Mouse (Mus musculus) liver, embryonic 15.5 days (tissue): ENCODE measurements around the gene Vegfb. TPM values are rescaled to one million over a fixed set of nuclear protein-coding genes. Genes with fewer than 3 reads are reported as not detected.
A peak's percentile ranks its signal among the peaks of the same experiment; 100 is the strongest.

Experiments used
- ATAC-seq: fragments of 200-750 bp; cut with Nextera tagmentation; 2 replicates; pipeline ENCODE4 v1.8.0; 2017; ENCODE audit warnings: moderate number of reproducible peaks, mild to moderate bottlenecking, moderate library complexity; ENCODE audit not compliant: insufficient read depth
- H3K27ac ChIP-seq: fragments of 300-500 bp; sonication (generic); replicated peaks from 2 replicates; pipeline ENCODE4 v1.5.1; 2015; ENCODE audit warnings: mild to moderate bottlenecking, inconsistent platforms
- H3K27me3 ChIP-seq: fragments of 300-500 bp; sonication (generic); 2 replicates; pipeline ENCODE4 v1.6.1; 2015; ENCODE audit warnings: mild to moderate bottlenecking, inconsistent platforms
- H3K36me3 ChIP-seq: fragments of 300-500 bp; sonication (generic); replicated peaks from 2 replicates; pipeline ENCODE4 v1.6.1; 2015; ENCODE audit warnings: moderate library complexity, mild to moderate bottlenecking, inconsistent platforms
- H3K4me1 ChIP-seq: fragments of 300-500 bp; sonication (generic); replicated peaks from 2 replicates; pipeline ENCODE4 v1.6.1; 2015; ENCODE audit warnings: inconsistent platforms
- H3K4me2 ChIP-seq: fragments of 300-500 bp; sonication (generic); 2 replicates; pipeline ENCODE4 v1.6.1; 2015; ENCODE audit warnings: moderate library complexity, mild to moderate bottlenecking, inconsistent platforms
- H3K4me3 ChIP-seq: fragments of 300-500 bp; sonication (generic); replicated peaks from 2 replicates; pipeline ENCODE4 v1.5.1; 2015; ENCODE audit warnings: mild to moderate bottlenecking, inconsistent platforms
- H3K9ac ChIP-seq: fragments of 300-500 bp; sonication (generic); 2 replicates; pipeline ENCODE4 v1.6.1; 2015; ENCODE audit warnings: moderate library complexity, mild to moderate bottlenecking, inconsistent platforms
- H3K9me3 ChIP-seq: fragments of 300-500 bp; sonication (generic); replicated peaks from 2 replicates; pipeline ENCODE4 v1.6.1; 2016; ENCODE audit warnings: inconsistent platforms
- WGBS: fragments of 180-500 bp; shearing (Covaris S2); methylation state at CpG from one replicate; pipeline ENCODE4 v1.1.7; 2015; ENCODE audit warnings: mixed read lengths; ENCODE audit not compliant: insufficient replicate concordance; 5-methylcytosine and 5-hydroxymethylcytosine counted together
- polyA plus RNA-seq: library from polyadenylated mRNA; unstranded; fragments of >200 nt; fragmentation: Nextera tagmentation; extraction: Ambion mirVana; gene quantifications from 2 replicates; pipeline ENCODE4 v1.2.1, GENCODE M21; 2015

The Vegfb gene
- polyA plus RNA-seq, 1 experiment from 2014 or later, result 15.6 TPM

DNA sequence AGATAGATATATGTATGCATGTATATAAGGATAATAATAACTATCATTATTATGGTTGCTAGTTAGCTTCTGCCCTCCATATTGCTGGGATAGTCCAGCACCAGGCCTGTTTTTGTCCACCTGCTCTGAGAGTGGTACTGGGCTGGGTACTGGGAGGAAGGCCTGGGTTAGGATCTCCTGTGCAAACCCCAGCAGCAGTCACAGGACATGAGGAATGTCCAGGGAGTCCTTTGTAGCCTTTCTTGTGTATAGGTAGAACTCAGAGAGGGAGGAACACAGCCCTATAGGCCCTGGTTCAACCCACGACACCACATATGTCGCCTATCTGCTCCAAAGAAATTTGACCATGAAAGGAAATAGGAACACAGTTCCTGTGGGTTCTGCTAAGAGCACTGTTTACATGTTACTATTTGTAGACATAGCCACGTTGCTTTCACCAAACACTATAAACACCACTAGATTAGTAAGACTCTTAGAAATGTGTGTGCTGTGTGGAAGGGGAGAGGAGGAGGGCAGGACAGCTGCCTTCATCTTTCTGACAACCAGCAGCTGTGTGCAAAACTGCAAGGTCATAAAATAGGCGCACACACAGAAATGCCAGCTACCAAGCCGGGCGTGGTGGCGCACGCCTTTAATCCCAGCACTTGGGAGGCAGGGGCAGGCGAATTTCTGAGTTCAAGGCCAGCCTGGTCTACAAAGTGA lies 19.6 kb upstream of the Vegfb start:
- peaks cover 67% of the 10 kb centered on the region for H3K36me3 ChIP-seq
- no peaks in the 10 kb centered on the region for H3K9me3 ChIP-seq
- H3K4me2 ChIP-seq, result no peak overlapping the region
- 83% methylated on average over 9 of the region's 9 CpGs for WGBS
- no peak for ATAC-seq
- H3K4me3 ChIP-seq, result no peak overlapping the region
- no peaks in the 10 kb centered on the region for H3K27me3 ChIP-seq
- no peak overlapping the region for H3K27ac ChIP-seq
- H3K4me1 ChIP-seq, result 0 out of 2 replicates have a peak, but pooled peaks cover 4% of the 10 kb centered on the region
- no peak overlapping the region for H3K9ac ChIP-seq

DNA sequence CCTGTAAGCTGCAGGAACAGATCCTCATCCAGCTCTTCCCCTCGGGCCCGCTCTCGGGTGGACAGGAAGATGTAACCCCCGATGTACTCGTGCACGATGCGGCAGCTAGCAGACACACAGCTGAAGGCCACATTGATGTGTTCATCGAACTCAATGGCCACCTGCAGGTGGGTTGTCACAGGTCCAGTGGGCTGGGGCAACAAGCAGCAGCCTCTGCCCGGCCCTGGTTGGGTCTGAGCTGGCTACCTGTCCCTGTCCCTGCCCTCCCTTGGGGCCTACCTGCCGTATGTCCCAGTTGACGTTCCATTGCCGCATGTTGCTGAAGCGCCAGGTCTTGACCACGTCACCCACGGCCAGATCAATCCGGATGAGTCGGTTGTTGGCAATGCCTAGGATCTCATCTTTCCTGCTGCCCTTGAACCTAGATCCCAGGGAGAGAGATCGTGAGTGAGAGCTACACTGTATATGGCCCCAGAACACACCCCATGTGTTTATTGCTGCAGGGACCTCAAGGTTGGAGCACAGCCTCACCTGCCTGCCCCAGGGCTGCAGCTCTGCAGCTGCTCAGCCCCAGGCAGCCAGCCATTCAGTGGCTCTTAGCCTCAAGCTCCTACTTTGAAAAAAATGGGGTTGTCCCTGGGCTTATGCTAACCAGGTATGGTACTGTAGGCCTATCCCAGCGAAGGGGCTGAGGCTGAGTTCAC lies 12.1 kb upstream of the Vegfb start:
- H3K27ac ChIP-seq, result no peak overlapping the region
- no peaks in the 10 kb centered on the region for H3K27me3 ChIP-seq
- WGBS, result 89% methylated on average over 19 of the region's 19 CpGs
- peaks cover 68% of the 10 kb centered on the region for H3K36me3 ChIP-seq
- no peak overlapping the region for H3K4me2 ChIP-seq
- no peak for ATAC-seq
- no peak overlapping the region for H3K9ac ChIP-seq
- peaks cover 27% of the 10 kb centered on the region for H3K4me1 ChIP-seq
- H3K9me3 ChIP-seq, result no peaks in the 10 kb centered on the region
- H3K4me3 ChIP-seq, result no peak overlapping the region

GRCm38 (mm10) chr19:6997721-6998290 lies 10.4 kb upstream of the Vegfb start:
- WGBS, result 76% methylated on average over 9 of the region's 9 CpGs
- no peak overlapping the region for H3K4me3 ChIP-seq
- no peak overlapping the region for H3K27ac ChIP-seq
- H3K4me2 ChIP-seq, result no peak overlapping the region
- no peak for ATAC-seq
- H3K9ac ChIP-seq, result no peak overlapping the region
- H3K36me3 ChIP-seq, result peaks cover 55% of the 10 kb centered on the region
- H3K4me1 ChIP-seq, result peaks cover 38% of the 10 kb centered on the region
- no peaks in the 10 kb centered on the region for H3K27me3 ChIP-seq
- H3K9me3 ChIP-seq, result no peaks in the 10 kb centered on the region

GRCm38 (mm10) chr19:6996006-6996405 lies 8.6 kb upstream of the Vegfb start, which contains the start of the genes Nudt22 and Trpt1:
Gene Nudt22, minus strand, starts transcription at chr19:6996117.
Gene Trpt1, plus strand, starts transcription at chr19:6996131.
- H3K27ac ChIP-seq, result peak within 1 kb of the TSS; percentile 67
- WGBS, result under 1% methylated on average over 24 of the region's 24 CpGs
- peaks cover 49% of the 10 kb centered on the region for H3K4me1 ChIP-seq
- H3K27me3 ChIP-seq, result no peaks in the 10 kb centered on the region
- H3K4me3 ChIP-seq, result peak within 1 kb of the TSS; percentile 67
- peak within 1 kb of the TSS; percentile 67 for H3K9ac ChIP-seq
- peak within 1 kb of the TSS; percentile 92 for H3K4me2 ChIP-seq
- no peaks in the 10 kb centered on the region for H3K9me3 ChIP-seq
- ATAC-seq, result peak; percentile 63
- peaks cover 37% of the 10 kb centered on the region for H3K36me3 ChIP-seq

GRCm38 (mm10) chr19:6995255-6995991 lies 8.0 kb upstream of the Vegfb start:
- peaks cover 31% of the 10 kb centered on the region for H3K36me3 ChIP-seq
- no peak for ATAC-seq
- peak overlapping the region; percentile 67 for H3K27ac ChIP-seq

DNA sequence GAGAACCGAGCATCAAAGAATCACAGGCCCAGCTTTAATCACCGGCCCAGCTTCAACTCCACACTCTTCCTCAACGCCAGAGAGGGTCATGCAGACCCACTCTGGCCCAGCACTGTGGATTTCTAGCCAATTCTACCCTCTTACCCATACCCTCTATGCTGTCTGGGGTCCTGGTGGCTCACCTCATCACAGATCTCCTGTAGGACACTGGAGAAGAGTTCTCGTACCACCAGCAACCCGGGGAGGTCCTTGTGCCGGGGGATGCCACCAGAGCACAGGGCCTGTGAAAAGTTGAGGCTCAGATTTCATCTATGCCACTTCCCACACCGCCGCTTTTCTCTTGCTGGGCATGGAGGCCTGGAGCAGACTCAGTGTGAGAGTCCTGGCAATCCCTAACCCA lies 7.0 kb upstream of the Vegfb start:
- Histone ChIP-seq H3K36me3 (peaks cover 22% of the 10 kb centered on the region), H3K27ac (no peak overlapping the region), H3K4me2 (peak overlapping the region; percentile 92), H3K4me1 (peaks cover 54% of the 10 kb centered on the region), H3K9me3 (no peaks in the 10 kb centered on the region), H3K9ac (0 out of 2 replicates have a peak overlapping the region, but pooled peaks have one; percentile 67), H3K27me3 (no peaks in the 10 kb centered on the region), H3K4me3 (no peak overlapping the region)
- ATAC-seq, result no peak
- 82% methylated on average over 8 of the region's 8 CpGs for WGBS

More at GRCm38 (mm10) chr19:6995255-6995991, 8.0 kb upstream of the Vegfb start:
- H3K4me2 ChIP-seq, result peak overlapping the region; percentile 92
- WGBS, result 46% methylated on average over 20 of the region's 21 CpGs
- H3K9me3 ChIP-seq, result no peaks in the 10 kb centered on the region
- peak overlapping the region; percentile 67 for H3K9ac ChIP-seq
- H3K4me3 ChIP-seq, result peak overlapping the region; percentile 67
- H3K27me3 ChIP-seq, result no peaks in the 10 kb centered on the region
- H3K4me1 ChIP-seq, result peaks cover 49% of the 10 kb centered on the region

GRCm38 (mm10) chr19:6994002-6994401 lies 6.6 kb upstream of the Vegfb start:
- Histone ChIP-seq H3K36me3 (peaks cover 17% of the 10 kb centered on the region), H3K4me3 (no peak overlapping the region), H3K27me3 (no peaks in the 10 kb centered on the region), H3K27ac (no peak overlapping the region), H3K4me1 (peaks cover 54% of the 10 kb centered on the region), H3K4me2 (no peak overlapping the region), H3K9me3 (no peaks in the 10 kb centered on the region), H3K9ac (no peak overlapping the region)
- no peak for ATAC-seq
- WGBS, result 79% methylated on average over 8 of the region's 8 CpGs

DNA sequence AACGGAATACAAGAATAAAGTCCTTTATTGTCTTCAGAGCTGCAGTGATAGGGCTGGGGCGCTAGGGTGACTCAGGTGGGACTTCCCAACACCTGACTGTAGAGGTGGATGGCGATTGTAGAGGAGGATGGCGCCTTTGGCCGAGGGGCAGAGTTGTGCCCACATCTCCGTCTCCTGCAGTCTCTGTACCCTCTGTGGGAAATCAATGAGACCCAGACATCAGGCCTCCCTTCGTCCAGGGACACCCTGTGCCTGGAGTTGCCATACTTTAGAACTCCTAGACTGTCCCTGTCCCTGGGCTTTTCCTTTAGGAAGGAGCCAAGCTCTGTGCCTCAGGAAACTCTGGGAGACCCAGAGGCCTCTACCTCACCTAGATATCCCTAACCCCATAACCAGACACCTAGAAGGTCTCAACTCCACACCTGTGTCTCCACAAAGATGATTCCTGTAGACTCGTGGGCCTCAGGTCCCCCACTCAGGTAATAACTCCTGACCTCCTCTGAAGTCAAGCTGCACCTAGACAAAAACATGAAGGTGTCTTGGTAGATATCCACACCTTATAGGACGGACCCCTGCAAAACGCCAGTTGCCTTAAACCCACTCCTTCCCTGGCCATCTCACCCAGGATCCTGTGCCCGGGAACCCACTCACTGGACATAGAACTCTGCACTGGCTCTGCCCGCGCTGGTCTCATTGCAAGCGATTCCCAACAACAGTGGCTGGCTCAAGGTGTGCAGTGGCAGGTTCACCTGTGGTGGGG lies 5.7 kb upstream of the Vegfb start:
- Histone ChIP-seq H3K9me3 (no peaks in the 10 kb centered on the region), H3K4me2 (peak overlapping the region; percentile 96), H3K4me1 (peaks cover 56% of the 10 kb centered on the region), H3K9ac (peak overlapping the region; percentile 57), H3K27ac (peak overlapping the region; percentile 64), H3K27me3 (no peaks in the 10 kb centered on the region), H3K4me3 (peak overlapping the region; percentile 69), H3K36me3 (peaks cover 9% of the 10 kb centered on the region)
- 64% methylated on average over 14 of the region's 14 CpGs for WGBS
- ATAC-seq, result 0 out of 2 replicates have a peak, but pooled peaks have one; percentile 1

GRCm38 (mm10) chr19:6992011-6992858 lies 4.8 kb upstream of the Vegfb start, which contains the start of gene Dnajc4:
Gene Dnajc4, minus strand, starts transcription at chr19:6992572.
- Histone ChIP-seq H3K36me3 (no peaks in the 10 kb centered on the region; the same call in 1 of the 2 replicates), H3K4me2 (peak within 1 kb of the TSS; percentile 96), H3K9ac (peak within 1 kb of the TSS; percentile 73), H3K4me1 (peaks cover 63% of the 10 kb centered on the region), H3K9me3 (no peaks in the 10 kb centered on the region), H3K27me3 (no peaks in the 10 kb centered on the region), H3K4me3 (peak within 1 kb of the TSS; percentile 69), H3K27ac (peak within 1 kb of the TSS; percentile 67)
- 1% methylated on average over 37 of the region's 37 CpGs for WGBS
- peak; percentile 92 for ATAC-seq
